Mouse (Mus musculus) limb, embryonic 10.5 days (tissue): ENCODE data around the gene Fancc. TPM values are rescaled to one million over a fixed set of nuclear protein-coding genes. Genes with fewer than 3 reads are reported as not detected.

ENCODE experiments used
- DNase-seq: peaks from one replicate; pipeline ENCODE4 v3.0.0-alpha.2; 2017; ENCODE audit warnings: low spot score
- H3K27ac ChIP-seq: fragments of 300-500 bp; sonication (generic); 2 replicates; pipeline ENCODE4 v1.5.1; 2016; ENCODE audit warnings: mild to moderate bottlenecking
- H3K27me3 ChIP-seq: fragments of 300-500 bp; sonication (generic); 2 replicates; pipeline ENCODE4 v1.6.1; 2016; ENCODE audit warnings: low read depth, mild to moderate bottlenecking; ENCODE audit not compliant: poor library complexity, severe bottlenecking
- H3K36me3 ChIP-seq: fragments of 300-500 bp; sonication (generic); 2 replicates; pipeline ENCODE4 v1.6.1; 2016; ENCODE audit warnings: mild to moderate bottlenecking, moderate library complexity
- H3K4me1 ChIP-seq: fragments of 300-500 bp; sonication (generic); 2 replicates; pipeline ENCODE4 v1.6.1; 2016
- H3K4me3 ChIP-seq: fragments of 300-500 bp; sonication (generic); 2 replicates; pipeline ENCODE4 v1.5.1; 2016; ENCODE audit warnings: mild to moderate bottlenecking, moderate library complexity
- H3K9me3 ChIP-seq: fragments of 300-500 bp; sonication (generic); replicated peaks from 2 replicates; pipeline ENCODE4 v1.6.1; 2016; ENCODE audit warnings: mild to moderate bottlenecking
- WGBS: fragments of 180-500 bp; shearing (Covaris S2); methylation state at CpG from one replicate; pipeline ENCODE4 v1.1.7; 2016; 5-methylcytosine and 5-hydroxymethylcytosine counted together
- polyA plus RNA-seq: library from polyadenylated mRNA; unstranded; fragments of >200 nt; fragmentation: Nextera tagmentation; extraction: Ambion mirVana; gene quantifications from 2 replicates; pipeline ENCODE4 v1.2.1, GENCODE M21; 2016

Gene Fancc
- polyA plus RNA-seq, 1 experiment from 2014 or later: 27.0 TPM

GRCm38 (mm10) chr13:63270191-63270590 lies 226.9 kb downstream of the Fancc start:
- DNase-seq: no peak
- Histone ChIP-seq H3K4me3 (no peak overlapping the region), H3K9me3 (no peaks in the 10 kb centered on the region), H3K27ac (no peak overlapping the region), H3K4me1 (peaks cover 79% of the 10 kb centered on the region), H3K27me3 (peaks cover 15% of the 10 kb centered on the region), H3K36me3 (peaks cover 12% of the 10 kb centered on the region; the same call in 1 of the 2 replicates)
- 24% methylated on average over 5 of the region's 5 CpGs for WGBS

GRCm38 (mm10) chr13:63268776-63269175 lies 228.3 kb downstream of the Fancc start:
- Histone ChIP-seq H3K36me3 (peaks cover 17% of the 10 kb centered on the region), H3K27ac (0 out of 2 replicates have a peak overlapping the region, but pooled peaks have one; percentile 34), H3K4me3 (no peak overlapping the region), H3K9me3 (no peaks in the 10 kb centered on the region), H3K4me1 (peaks cover 69% of the 10 kb centered on the region), H3K27me3 (peaks cover 15% of the 10 kb centered on the region)
- no peak for DNase-seq
- WGBS: 73% methylated on average over 1 of the region's 1 CpGs

GRCm38 (mm10) chr13:63268371-63268770 lies 228.7 kb downstream of the Fancc start:
- no peaks in the 10 kb centered on the region for H3K9me3 ChIP-seq
- 0 out of 2 replicates have a peak overlapping the region, but pooled peaks have one; percentile 34 for H3K27ac ChIP-seq
- WGBS: 28% methylated on average over 4 of the region's 4 CpGs
- H3K27me3 ChIP-seq: peaks cover 15% of the 10 kb centered on the region
- H3K4me1 ChIP-seq: peaks cover 72% of the 10 kb centered on the region
- no peak overlapping the region for H3K4me3 ChIP-seq
- DNase-seq: no peak
- H3K36me3 ChIP-seq: peaks cover 21% of the 10 kb centered on the region

- Histone ChIP-seq H3K4me1 (peaks cover 68% of the 10 kb centered on the region), H3K27ac (no peak overlapping the region), H3K36me3 (peaks cover 46% of the 10 kb centered on the region)
Observed at GRCm38 (mm10) chr13:63262168-63262957, 234.7 kb downstream of the Fancc start.

GRCm38 (mm10) chr13:63261676-63262075 lies 235.4 kb downstream of the Fancc start:
- H3K4me1 ChIP-seq: peaks cover 61% of the 10 kb centered on the region
- WGBS: over 99% methylated on average over 3 of the region's 3 CpGs
- no peaks in the 10 kb centered on the region for H3K9me3 ChIP-seq
- no peak for DNase-seq
- peak overlapping the region; percentile 61 for H3K27ac ChIP-seq
- H3K27me3 ChIP-seq: no peaks in the 10 kb centered on the region
- no peak overlapping the region for H3K4me3 ChIP-seq
- peaks cover 48% of the 10 kb centered on the region for H3K36me3 ChIP-seq

More at GRCm38 (mm10) chr13:63262168-63262957, 234.7 kb downstream of the Fancc start:
- 89% methylated on average over 1 of the region's 1 CpGs for WGBS
- no peak for DNase-seq
- Histone ChIP-seq H3K4me3 (no peak overlapping the region), H3K9me3 (no peaks in the 10 kb centered on the region), H3K27me3 (no peaks in the 10 kb centered on the region)

GRCm38 (mm10) chr13:63260753-63261631 lies 236.1 kb downstream of the Fancc start:
- DNase-seq: no peak
- Histone ChIP-seq H3K27me3 (no peaks in the 10 kb centered on the region), H3K27ac (peak overlapping the region; percentile 61), H3K4me3 (no peak overlapping the region), H3K4me1 (peaks cover 59% of the 10 kb centered on the region), H3K9me3 (no peaks in the 10 kb centered on the region), H3K36me3 (peaks cover 48% of the 10 kb centered on the region)
- 75% methylated on average over 18 of the region's 18 CpGs for WGBS

- DNase-seq: no peak
Observed at GRCm38 (mm10) chr13:63260133-63260532, 236.9 kb downstream of the Fancc start.

GRCm38 (mm10) chr13:63258671-63259070 lies 238.4 kb downstream of the Fancc start:
- H3K4me1 ChIP-seq: peaks cover 63% of the 10 kb centered on the region
- H3K36me3 ChIP-seq: peaks cover 62% of the 10 kb centered on the region
- DNase-seq: no peak
- no peaks in the 10 kb centered on the region for H3K9me3 ChIP-seq
- WGBS: 82% methylated on average over 4 of the region's 4 CpGs
- peak overlapping the region; percentile 56 for H3K27ac ChIP-seq
- H3K27me3 ChIP-seq: no peaks in the 10 kb centered on the region
- H3K4me3 ChIP-seq: no peak overlapping the region

More at GRCm38 (mm10) chr13:63260133-63260532, 236.9 kb downstream of the Fancc start:
- H3K36me3 ChIP-seq: peaks cover 54% of the 10 kb centered on the region
- H3K27ac ChIP-seq: peak overlapping the region; percentile 61; the same call in 1 of the 2 replicates
- 29% methylated on average over 4 of the region's 4 CpGs for WGBS
- no peak overlapping the region for H3K4me3 ChIP-seq
- peaks cover 65% of the 10 kb centered on the region for H3K4me1 ChIP-seq
- H3K27me3 ChIP-seq: no peaks in the 10 kb centered on the region
- no peaks in the 10 kb centered on the region for H3K9me3 ChIP-seq

GRCm38 (mm10) chr13:63258167-63258582 lies 238.9 kb downstream of the Fancc start:
- H3K9me3 ChIP-seq: no peaks in the 10 kb centered on the region
- peaks cover 62% of the 10 kb centered on the region for H3K36me3 ChIP-seq
- H3K4me1 ChIP-seq: peaks cover 60% of the 10 kb centered on the region
- no peak for DNase-seq
- WGBS: 58% methylated on average over 6 of the region's 6 CpGs
- H3K27ac ChIP-seq: peak overlapping the region; percentile 56
- H3K4me3 ChIP-seq: no peak overlapping the region
- no peaks in the 10 kb centered on the region for H3K27me3 ChIP-seq

- no peaks in the 10 kb centered on the region for H3K27me3 ChIP-seq
- no peak overlapping the region for H3K27ac ChIP-seq
- 67% methylated on average over 7 of the region's 7 CpGs for whole genome bisulfite sequencing
- H3K4me1 ChIP-seq: peaks cover 57% of the 10 kb centered on the region
- H3K4me3 ChIP-seq: no peak overlapping the region
- DNase-seq: peak; percentile 51
- H3K36me3 ChIP-seq: peaks cover 56% of the 10 kb centered on the region
- H3K9me3 ChIP-seq: no peaks in the 10 kb centered on the region
Observed at GRCm38 (mm10) chr13:63256807-63257206, 240.3 kb downstream of the Fancc start.

- Histone ChIP-seq H3K4me3 (no peak overlapping the region), H3K27me3 (no peaks in the 10 kb centered on the region), H3K36me3 (peaks cover 58% of the 10 kb centered on the region), H3K27ac (no peak overlapping the region), H3K4me1 (peaks cover 55% of the 10 kb centered on the region), H3K9me3 (no peaks in the 10 kb centered on the region)
- DNase-seq: no peak
- 78% methylated on average over 6 of the region's 6 CpGs for WGBS
Observed at GRCm38 (mm10) chr13:63256146-63256545, 240.9 kb downstream of the Fancc start.

GRCm38 (mm10) chr13:63255519-63256011 lies 241.5 kb downstream of the Fancc start:
- H3K36me3 ChIP-seq: peaks cover 63% of the 10 kb centered on the region
- H3K4me3 ChIP-seq: no peak overlapping the region
- DNase-seq: no peak
- no peaks in the 10 kb centered on the region for H3K27me3 ChIP-seq
- WGBS: 84% methylated on average over 5 of the region's 5 CpGs
- H3K27ac ChIP-seq: 0 out of 2 replicates have a peak overlapping the region, but pooled peaks have one; percentile 2
- no peaks in the 10 kb centered on the region for H3K9me3 ChIP-seq
- H3K4me1 ChIP-seq: peaks cover 55% of the 10 kb centered on the region
